Mouse (Mus musculus) liver, postnatal 0 days (tissue): Measurements from ENCODE around the gene Map7d3.

Source experiments
- CTCF ChIP-seq: sonication (generic); IDR thresholded peaks from 2 replicates; pipeline ENCODE4 v1.5.1; 2016; ENCODE audit warnings: antibody characterized with exemption, low read depth
- EP300 ChIP-seq: IDR thresholded peaks from 2 replicates; pipeline ENCODE4 v1.6.1; 2016; ENCODE audit warnings: antibody characterized with exemption, low read depth, mild to moderate bottlenecking

- no peak for TF ChIP-seq CTCF
- no peak for TF ChIP-seq EP300
These were observed 19.1 kb upstream of the Map7d3 start for GRCm38 (mm10) chrX:56841255-56841654.
